Mouse (Mus musculus) kidney, adult 9 months (tissue): ENCODE measurements around the gene Fbxl5.

Experiments used
- DNase-seq: peaks from one replicate; pipeline ENCODE4 v3.0.0; 2022

Fbxl5 gene

DNA sequence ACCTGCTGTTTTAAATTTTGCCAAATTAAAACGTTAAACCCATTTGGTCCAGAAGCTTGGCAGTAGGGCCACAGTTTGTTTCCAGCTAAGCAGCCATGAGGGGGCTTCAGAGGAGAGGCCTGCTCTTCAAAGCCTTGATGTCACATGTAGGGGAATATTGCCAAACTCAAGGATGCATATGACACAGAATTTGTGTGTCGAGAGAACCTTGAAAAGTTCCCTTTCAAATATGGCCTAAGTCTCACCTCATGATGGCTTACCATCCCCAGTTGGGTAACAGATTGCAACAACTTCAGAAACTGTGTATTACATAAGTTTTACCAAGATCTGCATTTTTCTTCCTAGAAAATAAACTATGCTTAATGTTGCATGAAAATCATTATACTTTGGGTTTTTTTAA is 5.4 kb upstream of the Fbxl5 start:
- DNase-seq: no peak

DNA sequence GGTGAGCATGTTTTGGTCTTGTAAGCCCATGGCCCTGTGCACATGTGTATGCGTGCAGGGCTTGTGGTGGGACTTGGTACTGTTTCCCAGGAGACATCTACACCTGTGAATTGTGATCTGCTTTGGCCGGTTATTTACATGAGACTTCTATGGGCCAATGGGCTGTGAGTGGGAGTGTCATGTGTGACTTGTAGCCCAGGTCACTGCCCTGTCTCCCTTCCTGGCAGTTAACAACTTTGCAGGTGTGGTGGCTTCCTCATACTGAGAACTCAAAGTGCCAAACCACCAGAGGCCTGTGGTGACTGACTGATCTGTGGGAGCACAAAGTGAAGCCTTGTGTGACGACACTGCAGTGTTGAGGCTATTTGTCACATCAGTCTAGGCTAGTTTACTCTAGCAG is 3.1 kb upstream of the Fbxl5 start:
- no peak for DNase-seq

DNA sequence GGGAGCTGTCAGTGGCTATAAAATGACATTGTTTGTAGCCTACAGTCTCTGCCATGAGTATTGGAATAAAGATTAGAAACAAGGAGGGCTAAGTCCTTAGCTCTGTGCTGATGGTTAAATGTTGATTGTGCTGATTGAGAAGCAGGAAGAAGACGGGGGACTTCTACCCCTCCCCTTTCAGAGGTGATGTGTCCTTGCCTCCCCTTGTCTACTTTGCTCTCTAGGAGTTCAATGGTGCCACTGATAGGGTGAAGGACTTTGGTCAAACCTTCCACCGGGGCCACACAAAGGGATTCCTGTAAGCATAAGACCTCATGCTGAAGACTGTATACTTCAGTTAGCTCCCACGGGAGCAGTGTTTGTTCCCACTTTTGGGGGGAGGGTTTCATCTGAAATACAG is 1.4 kb upstream of the Fbxl5 start:
- no peak for DNase-seq

DNA sequence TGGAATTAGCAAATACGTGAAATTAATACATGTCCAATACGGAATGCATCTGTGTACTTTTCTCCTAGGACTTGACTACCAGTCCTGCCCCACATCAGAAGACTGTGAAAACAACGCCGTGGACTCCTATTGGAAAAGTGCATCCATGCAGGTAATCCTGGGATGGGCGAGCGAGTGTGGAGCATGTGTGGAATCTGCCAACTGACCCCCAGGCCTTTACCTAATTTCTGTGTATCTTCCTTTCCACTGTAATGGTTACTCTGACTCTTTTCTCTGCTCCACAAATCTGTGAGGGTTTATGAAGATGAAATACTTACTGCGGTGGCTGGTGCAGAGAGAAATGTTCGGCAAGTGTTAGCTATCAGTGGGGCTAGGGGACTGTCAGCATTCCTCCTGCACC is 761 bp upstream of the Fbxl5 start:
- DNase-seq: no peak

DNA sequence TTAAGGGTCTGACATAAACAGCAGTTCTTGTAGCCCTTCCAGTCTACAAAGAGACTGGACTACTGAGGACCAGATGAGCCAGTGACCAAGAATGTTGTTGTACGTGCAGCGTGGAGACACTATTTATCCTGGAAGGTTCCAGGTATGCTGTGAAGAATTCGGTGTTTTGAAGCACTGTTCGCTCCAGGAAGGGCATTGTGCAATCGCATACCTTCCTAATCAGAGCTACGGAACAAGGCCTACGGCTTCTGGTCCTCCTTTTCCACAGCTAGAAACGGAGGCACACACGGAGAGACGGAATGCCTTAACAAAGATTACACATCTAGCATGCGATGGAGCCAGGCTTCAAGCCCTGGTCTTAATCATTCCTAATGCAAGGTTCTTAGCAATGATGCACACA is 653 bp downstream of the Fbxl5 start:
- DNase-seq: no peak

DNA sequence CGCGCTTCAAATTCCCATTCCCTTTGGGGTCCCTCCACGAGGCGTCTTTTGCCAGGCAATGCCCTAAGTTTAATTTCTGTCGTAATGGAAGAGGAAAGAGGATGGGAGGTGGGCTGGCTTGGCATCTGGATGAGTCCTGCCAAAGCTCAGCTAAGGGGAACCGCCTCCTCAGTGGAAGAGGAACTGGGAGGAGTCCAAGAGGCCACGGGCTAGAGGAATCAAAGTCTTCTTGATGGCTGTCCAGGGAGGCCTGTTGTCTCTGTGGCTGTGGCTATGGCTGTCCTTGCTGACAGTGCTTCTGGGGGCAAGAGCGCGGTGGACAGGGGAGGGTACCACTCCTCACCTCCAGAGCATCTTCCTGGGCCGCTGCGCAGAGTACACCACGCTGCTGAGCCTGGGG is 2.7 kb downstream of the Fbxl5 start, which contains the start of gene Bst1:
Gene Bst1 (plus strand): TSS at position 191 of the 400 bp plus-strand sequence.
- DNase-seq: peak; percentile 24

DNA sequence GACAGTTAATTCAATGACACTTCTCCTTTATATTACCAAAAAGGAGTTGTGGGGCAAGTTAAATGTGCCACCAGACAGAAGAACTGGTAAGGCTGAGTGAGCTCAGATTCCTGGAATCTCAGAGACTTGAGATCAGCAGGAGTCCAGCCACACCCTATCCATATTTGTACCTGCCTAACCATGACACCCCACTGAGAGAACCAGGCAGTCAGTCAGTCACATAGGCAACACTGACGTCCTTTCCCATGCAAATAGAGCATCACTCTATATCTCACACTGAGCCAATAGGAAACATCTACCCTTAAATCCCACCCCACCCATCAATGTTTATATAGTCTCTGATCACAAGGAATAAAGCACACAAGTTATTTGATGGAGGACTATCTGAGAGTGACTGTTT is 5.7 kb downstream of the Fbxl5 start:
- no peak for DNase-seq

DNA sequence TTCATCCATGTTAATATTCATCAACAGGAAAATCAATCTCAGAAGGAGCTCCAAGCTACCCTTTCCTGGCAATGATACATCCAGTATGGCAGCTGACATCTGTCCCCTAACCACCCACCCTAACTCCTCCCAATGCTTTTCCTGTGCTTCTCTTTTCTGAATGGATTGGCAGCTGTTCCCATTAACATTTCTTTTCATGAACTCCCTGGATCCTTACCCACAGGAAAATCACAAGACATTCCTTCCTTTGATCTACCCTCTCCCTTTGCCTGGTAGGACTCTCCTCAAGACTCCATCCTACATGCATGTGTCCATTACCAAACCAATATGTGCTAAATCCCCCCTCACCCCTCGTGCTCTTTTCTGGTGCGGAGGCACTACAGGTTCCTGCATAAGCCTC is 6.9 kb downstream of the Fbxl5 start:
- no peak for DNase-seq

DNA sequence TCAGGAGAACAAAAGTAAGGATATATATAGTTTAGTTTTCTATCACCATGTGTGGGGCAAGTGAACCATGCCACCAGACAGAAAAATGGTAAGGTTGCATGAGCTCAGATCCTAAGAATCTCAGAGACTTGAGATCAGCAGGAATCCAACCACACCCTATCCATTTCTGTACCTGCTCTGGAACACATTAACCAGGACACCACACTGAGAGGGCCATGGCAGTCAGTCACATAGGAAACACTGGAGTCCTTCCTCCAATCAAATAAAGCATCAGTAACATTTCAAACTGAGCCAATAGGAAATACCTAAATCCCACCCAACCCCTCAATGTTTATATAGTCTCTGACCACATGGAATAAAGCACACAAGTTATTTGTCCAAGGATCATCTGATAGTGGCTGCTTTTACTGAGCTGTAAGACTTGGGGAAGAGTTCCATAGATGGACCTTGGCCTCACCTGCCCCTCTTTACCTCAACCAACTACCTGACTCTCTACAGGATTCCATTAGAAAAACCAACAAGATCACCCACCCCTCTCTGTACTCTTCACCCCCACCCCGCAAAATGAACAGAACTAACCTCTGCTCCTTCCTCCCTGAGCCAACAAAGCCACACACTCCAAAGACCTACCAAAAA is 10.9 kb downstream of the Fbxl5 start:
- no peak for DNase-seq

DNA sequence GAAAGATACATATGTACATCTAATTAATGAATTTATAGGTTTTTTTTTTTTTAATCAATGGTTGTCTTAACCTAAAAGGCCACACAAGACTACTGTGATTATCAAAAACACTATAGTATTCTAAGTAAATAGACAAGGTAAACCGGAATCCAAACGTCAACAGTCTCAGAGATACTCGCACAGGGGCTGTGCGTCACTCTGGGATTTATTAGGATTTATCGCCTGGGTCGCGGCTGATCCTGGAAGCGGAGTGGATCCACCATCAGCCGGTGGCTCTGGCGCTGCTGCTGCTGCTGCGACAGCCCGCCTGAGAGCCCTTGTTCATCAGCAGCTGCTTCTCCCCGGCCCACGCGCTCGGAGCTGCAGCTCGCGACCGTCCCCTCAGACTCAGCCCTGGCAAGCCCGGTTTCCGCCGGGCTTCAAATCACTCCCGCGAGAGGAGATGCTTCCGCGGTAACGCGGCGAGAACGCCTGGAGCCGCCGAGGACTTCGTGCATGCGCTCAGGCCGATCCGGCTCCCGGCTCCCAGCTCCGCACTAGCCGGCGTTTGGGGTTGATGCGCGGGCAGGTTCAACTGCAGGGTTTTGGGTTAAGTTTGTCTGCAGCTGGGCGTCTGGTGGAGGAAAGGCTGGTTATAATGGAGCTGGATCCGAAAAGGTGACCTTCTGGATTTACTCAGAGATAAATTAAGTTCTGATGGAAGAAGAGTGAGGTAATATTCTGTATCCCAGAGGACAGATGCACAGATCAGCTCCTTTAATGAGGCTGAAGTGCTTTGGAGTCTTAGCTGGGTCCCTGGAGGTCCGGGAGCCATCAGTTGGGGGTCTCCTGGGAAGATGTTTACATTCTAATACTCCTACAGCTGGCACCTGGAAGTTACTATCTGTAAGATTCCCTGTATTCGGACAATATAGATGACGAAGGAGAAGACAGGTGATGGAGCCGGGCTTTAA is 13.4 kb downstream of the Fbxl5 start:
- DNase-seq: peak; percentile 51

DNA sequence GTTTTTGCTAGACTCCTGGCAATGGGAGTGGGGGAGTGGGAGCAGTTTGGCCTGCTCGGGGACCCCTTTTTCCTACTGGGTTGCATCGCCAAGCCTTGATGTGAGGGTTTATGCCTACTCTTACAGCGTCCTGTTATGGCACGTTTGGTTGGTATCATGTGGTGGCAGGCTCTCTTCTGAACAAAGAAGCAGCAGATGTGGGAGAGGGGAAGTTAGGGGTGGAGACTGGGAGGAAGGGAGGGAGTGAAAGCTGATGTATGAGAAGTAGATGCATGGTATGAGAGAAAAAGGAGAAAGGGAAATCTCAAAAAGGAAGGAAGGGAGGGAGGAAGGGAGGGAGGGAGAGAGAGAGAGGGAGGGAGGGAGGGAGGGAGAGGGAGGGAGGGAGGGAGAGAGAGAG is 14.5 kb downstream of the Fbxl5 start:
- no peak for DNase-seq

DNA sequence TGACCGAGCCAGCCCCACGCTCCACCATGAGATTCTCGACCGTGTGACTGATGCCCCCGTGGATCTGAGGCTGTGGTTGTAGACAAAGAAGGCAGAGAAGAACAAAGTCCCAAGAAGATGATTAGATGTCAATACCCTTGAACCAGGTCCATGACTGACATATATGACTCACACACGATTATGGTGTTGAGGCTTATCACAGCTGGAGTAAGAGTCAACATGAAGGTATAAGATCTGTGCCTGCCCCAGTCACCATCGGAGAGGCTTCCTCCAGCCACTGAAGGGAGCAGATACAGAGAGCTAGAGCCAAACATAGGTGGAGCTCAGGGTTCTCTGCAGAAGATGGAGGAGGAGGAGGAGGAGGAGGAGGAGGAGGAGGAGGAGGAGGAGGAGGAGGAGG is 15.1 kb downstream of the Fbxl5 start:
- no peak for DNase-seq

DNA sequence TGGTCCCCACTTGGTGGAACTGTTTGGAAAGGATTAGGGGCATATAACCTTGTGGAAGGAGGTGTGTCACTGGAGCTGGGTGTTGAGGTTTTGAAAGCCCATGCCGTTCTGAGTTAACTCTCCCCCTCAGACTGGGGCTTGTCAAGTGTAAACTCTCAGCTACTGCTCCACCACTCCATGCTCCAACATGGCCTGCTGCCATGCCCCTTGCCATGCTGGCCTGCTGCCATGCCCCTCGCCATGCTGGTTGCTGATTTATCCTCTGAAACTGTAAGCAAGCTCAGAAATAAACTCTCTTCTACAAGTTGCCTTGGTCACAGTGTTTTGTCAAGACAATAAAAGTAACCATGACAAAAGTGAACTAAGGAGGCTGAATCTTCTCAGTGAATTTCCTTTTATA is 16.0 kb downstream of the Fbxl5 start:
- no peak for DNase-seq

DNA sequence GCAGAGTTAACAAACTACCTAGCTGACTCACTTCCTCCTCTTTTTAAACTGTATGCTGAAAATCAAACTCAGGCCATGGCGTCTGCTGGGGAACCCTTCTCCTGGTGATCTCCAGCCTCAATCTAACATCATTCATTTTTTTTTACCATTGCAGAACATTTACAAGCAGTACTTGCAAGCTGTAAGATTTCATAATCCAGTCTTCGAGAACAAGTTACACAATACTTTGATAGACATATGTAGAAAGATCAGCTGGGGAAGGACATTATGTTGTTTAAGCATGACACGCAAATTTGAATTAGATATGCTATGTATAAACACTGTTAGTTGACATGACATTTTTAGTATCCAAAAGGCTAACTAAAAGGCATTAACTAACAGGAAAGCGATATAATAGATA is 19.6 kb downstream of the Fbxl5 start:
- DNase-seq: no peak

DNA sequence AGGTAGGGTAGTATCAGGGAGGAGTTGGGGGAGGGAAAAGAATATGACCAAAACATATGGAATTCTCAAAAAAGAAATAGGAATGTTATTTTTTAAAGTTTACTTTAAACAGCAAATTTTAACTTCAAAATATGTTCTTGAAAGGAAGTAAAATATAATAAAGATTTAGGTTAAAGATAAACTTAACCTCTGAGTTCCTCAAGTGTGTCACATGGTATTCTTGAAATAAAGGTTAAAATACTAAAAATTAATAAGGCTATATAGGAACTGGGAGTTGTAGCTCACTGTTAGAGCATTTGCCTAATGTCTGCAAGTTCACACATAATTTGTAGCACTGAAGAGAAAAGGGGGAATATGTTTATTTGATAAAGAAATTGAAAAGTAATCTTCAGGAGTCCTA is 20.2 kb downstream of the Fbxl5 start:
- no peak for DNase-seq

DNA sequence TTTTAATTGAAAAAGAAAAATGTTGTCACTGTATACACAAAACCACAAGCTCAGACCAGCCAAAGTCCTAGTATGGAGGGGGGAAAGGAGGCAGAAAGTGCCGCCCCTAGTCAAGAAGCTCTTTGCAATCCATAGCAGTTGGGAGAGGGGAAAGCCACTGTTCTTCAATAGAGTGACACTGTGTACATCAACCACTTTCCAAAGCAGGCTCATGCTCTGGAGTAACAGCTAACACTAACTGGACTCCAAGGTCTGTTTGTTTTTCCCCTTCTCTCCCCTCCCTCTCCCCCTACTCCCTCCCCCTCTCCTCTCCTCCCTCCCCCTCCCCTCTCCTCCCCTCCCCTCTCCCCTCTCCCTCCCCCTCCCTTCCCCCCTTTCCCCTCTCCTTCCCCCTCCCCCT is 20.7 kb downstream of the Fbxl5 start:
- no peak for DNase-seq

DNA sequence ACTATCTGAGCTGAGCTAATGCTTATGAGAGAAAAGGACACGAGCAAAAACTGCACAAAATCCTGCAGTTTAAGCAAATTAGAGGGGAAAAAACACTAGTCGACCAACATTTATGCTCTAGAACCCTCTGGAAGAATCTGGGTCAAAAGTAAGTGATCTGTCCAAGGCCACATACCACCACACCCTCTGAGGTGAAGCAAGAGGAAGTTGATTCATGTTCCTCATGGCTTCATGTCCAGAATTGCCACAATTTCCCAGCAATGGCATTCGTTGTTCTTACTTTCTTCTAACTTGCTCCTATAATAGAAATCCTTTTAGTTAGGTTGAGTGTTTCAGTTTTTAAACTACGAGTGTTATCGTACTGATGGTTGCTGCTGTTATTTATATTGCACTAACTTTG is 21.9 kb downstream of the Fbxl5 start:
- no peak for DNase-seq

DNA sequence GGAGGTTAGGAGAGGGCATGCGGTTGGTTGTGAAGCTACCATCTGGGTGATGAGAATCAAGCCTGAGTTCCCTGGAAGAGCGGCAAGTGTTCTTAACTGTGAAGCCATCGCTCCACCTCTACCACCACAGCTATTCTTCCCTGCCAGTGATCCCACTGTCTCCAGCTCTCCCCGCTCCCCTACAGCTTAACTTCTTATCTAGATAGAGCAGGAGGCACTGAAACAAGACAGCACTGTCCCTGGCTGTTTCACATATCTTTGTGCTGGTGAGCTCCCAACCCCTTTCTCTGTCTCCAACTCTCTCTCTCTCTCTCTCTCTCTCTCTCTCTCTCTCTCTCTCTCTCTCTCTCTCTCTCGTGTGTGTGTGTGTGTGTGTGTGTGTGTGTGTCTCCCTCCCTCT is 29.1 kb downstream of the Fbxl5 start:
- DNase-seq: no peak

DNA sequence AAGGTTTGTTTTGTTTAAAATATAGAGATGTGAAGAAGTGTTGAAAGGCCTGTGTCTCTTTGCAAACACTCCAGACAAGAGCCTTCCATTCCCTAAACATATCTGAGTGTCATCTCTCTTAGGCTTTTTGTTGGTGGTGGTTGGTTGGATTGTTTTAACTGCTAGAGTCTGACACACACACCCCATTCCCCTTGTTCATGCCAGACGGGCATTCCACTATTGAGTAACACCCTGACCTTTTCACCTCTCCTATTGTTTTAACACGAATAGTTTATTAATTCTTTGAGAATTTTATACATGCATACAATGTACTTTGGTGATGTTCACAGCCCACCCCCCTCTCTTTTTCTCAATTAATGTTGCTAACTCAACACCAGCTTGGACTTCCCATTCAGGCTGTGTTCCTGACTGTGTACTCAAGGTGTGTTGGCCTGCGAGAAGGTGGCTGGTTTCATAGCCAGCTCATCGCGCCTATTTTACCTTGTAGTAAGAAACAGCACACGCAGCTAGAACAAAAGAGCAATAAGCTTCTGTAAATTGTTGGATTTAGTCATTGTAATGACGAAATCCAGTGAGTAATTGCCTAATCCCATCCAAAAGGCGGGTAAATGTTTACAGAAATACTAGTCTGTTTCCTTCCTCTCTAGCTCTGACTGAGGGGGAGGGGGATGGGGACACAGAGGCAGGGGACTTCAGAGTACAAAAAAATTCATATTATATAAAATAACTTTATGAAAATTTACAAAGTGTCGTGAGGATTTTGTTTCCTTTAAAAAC is 33.3 kb downstream of the Fbxl5 start:
- no peak for DNase-seq

DNA sequence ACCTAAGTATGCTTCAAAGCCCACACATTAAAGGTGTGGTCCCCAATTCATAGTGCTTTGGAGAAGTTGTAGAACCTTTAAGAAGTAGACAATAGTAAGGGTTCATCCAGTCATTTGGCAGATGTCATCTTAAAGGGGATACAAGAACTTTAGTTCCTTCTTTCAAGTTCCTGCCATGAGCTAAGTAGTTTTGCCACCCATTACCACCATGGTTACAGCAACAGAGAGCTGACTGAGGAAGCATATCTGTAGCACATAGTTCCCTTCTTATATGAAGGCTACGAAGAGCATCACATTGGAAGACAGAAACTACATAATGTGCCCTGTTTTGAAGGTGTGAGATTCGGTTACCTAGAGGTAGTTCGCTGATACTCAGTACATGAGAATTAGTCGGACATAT is 34.8 kb downstream of the Fbxl5 start:
- DNase-seq: no peak

DNA sequence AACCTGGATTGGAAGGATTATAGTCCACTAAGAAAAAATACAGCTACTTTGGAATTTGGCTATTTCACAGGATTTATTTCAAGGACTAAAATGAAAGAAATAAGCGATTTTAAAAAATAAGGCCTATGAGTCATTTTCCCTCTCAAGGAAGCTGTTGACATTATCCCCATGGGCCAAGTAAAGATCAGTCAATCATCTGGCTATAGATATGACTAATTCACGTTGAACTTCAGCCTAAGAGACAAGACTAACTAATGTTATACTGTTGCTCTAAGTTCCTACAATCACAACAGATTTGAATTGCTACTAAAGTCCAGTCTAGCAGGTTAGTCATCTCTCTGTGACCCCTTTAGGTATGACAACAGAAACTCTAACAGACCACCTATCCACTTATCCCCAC is 37.4 kb downstream of the Fbxl5 start:
- no peak for DNase-seq

DNA sequence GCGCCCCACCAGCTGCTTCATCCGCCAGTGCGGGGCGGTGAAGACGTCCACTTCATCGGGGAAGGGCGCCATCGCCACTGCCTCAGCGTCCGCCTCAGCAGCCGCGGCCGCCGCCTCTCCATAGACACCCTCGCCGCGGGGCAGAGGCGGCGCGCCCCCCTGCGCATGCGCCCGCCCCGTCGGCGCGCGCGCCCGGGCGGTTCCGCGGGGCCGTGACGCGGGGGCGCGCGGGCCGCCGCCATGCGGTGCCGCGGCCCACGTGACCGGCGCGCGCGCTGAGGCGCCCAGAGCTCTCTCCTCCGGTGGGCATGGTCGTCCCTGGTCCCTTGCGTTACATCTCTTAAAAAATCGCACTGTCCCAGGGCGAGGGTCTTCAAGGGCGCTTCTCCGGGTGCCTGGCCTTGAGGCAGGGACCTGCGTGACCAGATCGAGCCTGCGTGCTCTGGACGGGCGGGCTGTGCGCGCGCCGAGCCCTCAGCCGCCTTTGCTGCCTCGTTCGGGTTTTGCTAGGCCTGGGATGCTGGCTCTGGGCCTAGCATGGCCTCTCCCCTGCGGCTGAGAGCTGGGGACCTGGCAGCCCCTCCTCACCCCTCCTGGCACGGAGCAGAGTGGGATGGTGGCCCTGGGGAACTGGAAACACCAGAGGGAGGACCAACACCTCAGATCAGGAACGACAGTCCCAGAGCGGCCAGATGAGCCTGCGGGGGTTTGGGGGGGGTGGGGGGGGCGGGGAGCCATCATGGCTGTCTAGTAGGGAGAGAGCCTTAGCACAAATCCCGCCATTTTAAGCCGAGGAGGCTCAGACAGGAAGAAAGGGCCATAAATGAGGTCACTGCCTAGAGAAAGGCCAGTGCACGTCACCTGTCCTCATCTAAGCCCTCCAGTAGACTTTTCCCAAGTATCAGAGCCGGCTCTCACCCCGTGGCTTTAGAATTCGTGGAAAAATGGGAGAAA is 39.2 kb downstream of the Fbxl5 start:
- peak; percentile 80 for DNase-seq
